Mouse (Mus musculus) intestine, postnatal 0 days (tissue): ENCODE measurements around the gene Pdpk1. TPM values are rescaled to one million over a fixed set of nuclear protein-coding genes. Genes with fewer than 3 reads are reported as not detected.
"Not testable (repeated sequence)": the region's sequence is repeated elsewhere in the genome, so short reads cannot be mapped to it uniquely, and the experiment has no call there.

Experiments
- ATAC-seq: fragments of 200-750 bp; cut with Nextera tagmentation; 2 replicates; pipeline ENCODE4 v1.8.0; 2017; ENCODE audit warnings: mild to moderate bottlenecking, moderate TSS enrichment, moderate library complexity
- H3K27ac ChIP-seq: fragments of 300-500 bp; sonication (generic); 2 replicates; pipeline ENCODE4 v1.5.1; 2014; ENCODE audit warnings: mild to moderate bottlenecking, low read depth, low read length, moderate library complexity
- H3K27me3 ChIP-seq: fragments of 300-500 bp; sonication (generic); replicated peaks from 2 replicates; pipeline ENCODE4 v1.6.1; 2014; ENCODE audit warnings: low read length, mixed read lengths; ENCODE audit not compliant: control insufficient read depth, insufficient read depth
- H3K36me3 ChIP-seq: fragments of 300-500 bp; sonication (generic); 2 replicates; pipeline ENCODE4 v1.6.1; 2014; ENCODE audit warnings: mild to moderate bottlenecking, moderate library complexity; ENCODE audit not compliant: control insufficient read depth, insufficient read depth
- H3K4me1 ChIP-seq: fragments of 300-500 bp; sonication (generic); replicated peaks from 2 replicates; pipeline ENCODE4 v1.6.1; 2014; ENCODE audit warnings: antibody characterized with exemption, low read length, mixed read lengths; ENCODE audit not compliant: control insufficient read depth, insufficient read depth
- H3K4me2 ChIP-seq: fragments of 300-500 bp; sonication (generic); replicated peaks from 2 replicates; pipeline ENCODE4 v1.6.1; 2014; ENCODE audit warnings: low read depth, mild to moderate bottlenecking, moderate library complexity
- H3K4me3 ChIP-seq: fragments of 300-500 bp; sonication (generic); 2 replicates; pipeline ENCODE4 v1.5.1; 2014; ENCODE audit warnings: low read depth, low read length
- H3K9ac ChIP-seq: fragments of 300-500 bp; sonication (generic); 2 replicates; pipeline ENCODE4 v1.6.1; 2014; ENCODE audit warnings: mild to moderate bottlenecking, low read depth, low read length
- H3K9me3 ChIP-seq: fragments of 300-500 bp; sonication (generic); 2 replicates; pipeline ENCODE4 v1.6.1; 2016; ENCODE audit warnings: mixed run types; ENCODE audit not compliant: control insufficient read depth
- CTCF ChIP-seq: sonication (generic); IDR thresholded peaks from 2 replicates; pipeline ENCODE4 v1.5.1; 2016; ENCODE audit warnings: low read depth, mild to moderate bottlenecking, control low read depth, antibody characterized with exemption, moderate library complexity
- WGBS: fragments of 180-500 bp; shearing (Covaris S2); extraction: QIAGEN DNeasy Blood & Tissue Kit; methylation state at CpG from one replicate; pipeline ENCODE4 v1.1.7; 2014; 5-methylcytosine and 5-hydroxymethylcytosine counted together
- polyA plus RNA-seq: library from polyadenylated mRNA; unstranded; fragments of >200 nt; fragmentation: Nextera tagmentation; extraction: Ambion mirVana; gene quantifications from 2 replicates; pipeline ENCODE4 v1.2.1, GENCODE M21; 2015

Pdpk1 gene
- polyA plus RNA-seq, 1 experiment from 2014 or later, result 24.7 TPM

- Histone ChIP-seq H3K9me3 (no peaks in the 10 kb centered on the region), H3K4me3 (no peak overlapping the region), H3K36me3 (no peaks in the 10 kb centered on the region), H3K4me2 (no peak overlapping the region), H3K9ac (no peak overlapping the region), H3K27ac (no peak overlapping the region), H3K4me1 (0 out of 2 replicates have a peak, but pooled peaks cover under 1% of the 10 kb centered on the region), H3K27me3 (no peaks in the 10 kb centered on the region)
- no peak for ATAC-seq
- no peak for TF ChIP-seq CTCF
Observed at GRCm38 (mm10) chr17:24134062-24134461, 16.7 kb downstream of the Pdpk1 start.

DNA sequence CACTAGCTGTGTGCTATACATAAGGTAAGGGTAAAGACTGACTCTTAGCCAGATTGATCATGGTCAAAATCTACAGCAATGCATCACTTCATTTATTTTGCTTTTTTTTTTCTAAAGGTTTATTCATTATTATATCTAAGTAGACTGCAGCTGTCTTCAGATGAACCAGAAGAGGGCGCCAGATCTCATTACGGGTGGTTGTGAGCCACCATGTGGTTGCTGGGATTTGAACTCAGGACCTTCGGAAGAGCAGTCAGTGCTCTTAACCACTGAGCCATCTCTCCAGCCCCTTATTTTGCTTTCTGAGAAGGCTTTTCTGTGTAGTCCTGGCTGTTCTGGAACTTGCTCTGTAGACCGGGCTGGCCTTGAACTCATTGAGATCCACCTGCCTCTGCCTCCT, 17.8 kb downstream of the Pdpk1 start:
- 86% methylated on average over 4 of the region's 4 CpGs for whole genome bisulfite sequencing
- not testable (repeated sequence) for H3K9me3 ChIP-seq, H3K27ac ChIP-seq, H3K27me3 ChIP-seq, ATAC-seq, H3K4me2 ChIP-seq, H3K4me3 ChIP-seq, H3K4me1 ChIP-seq, H3K36me3 ChIP-seq, H3K9ac ChIP-seq
- TF ChIP-seq CTCF, result peak; percentile 46

DNA sequence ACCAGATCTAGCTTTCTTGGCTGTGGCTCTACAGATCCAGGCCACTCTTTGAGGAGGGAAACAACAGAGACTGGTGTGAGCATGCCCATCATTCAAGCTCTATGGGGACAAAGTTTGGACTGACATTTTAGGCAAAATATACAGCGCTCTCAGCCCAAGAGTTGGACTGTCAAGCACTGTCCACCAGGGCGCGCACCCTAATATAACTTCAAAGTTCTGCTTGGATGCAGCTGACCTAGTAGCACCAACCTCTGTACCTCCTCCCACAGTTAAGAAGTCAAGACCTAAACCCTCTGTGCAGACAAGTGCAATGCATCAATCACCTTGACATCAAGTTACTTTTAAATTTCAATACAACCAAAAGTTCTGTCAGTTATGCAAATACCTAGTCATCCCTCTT, 19.2 kb downstream of the Pdpk1 start:
- Histone ChIP-seq H3K4me3 (no peak overlapping the region), H3K4me1 (0 out of 2 replicates have a peak, but pooled peaks cover 3% of the 10 kb centered on the region), H3K36me3 (no peaks in the 10 kb centered on the region), H3K27ac (no peak overlapping the region), H3K27me3 (no peaks in the 10 kb centered on the region), H3K9ac (no peak overlapping the region), H3K4me2 (no peak overlapping the region), H3K9me3 (no peaks in the 10 kb centered on the region)
- 91% methylated on average over 3 of the region's 3 CpGs for WGBS
- no peak for ATAC-seq
- peak; percentile 25 for TF ChIP-seq CTCF

- not testable (repeated sequence) for H3K27ac ChIP-seq, H3K9me3 ChIP-seq, H3K27me3 ChIP-seq, H3K4me1 ChIP-seq, H3K36me3 ChIP-seq, H3K9ac ChIP-seq, ATAC-seq, H3K4me2 ChIP-seq, H3K4me3 ChIP-seq
- WGBS, result 80% methylated on average over 4 of the region's 4 CpGs
Observed at GRCm38 (mm10) chr17:24129246-24129645, 21.5 kb downstream of the Pdpk1 start.

DNA sequence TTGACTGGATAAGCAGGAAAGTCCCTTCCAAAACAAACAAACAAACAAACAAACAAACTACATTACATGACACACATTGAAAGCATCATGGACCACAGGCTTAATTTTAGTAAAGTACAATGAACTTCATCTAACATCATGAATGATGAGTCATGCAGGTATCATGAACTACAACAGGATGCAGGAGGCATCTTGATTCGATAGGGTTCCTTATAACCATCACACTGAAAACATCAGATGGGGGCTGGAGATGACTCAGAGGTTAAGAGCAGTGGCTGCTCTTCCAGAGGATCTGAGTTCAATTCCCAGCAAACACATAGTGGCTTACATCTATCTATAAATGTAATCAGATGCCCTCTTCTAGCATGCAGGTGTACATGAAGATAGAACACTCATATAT, 23.1 kb downstream of the Pdpk1 start:
- no peaks in the 10 kb centered on the region for H3K9me3 ChIP-seq
- no peak for TF ChIP-seq CTCF
- H3K36me3 ChIP-seq, result no peaks in the 10 kb centered on the region
- H3K4me3 ChIP-seq, result no peak overlapping the region
- no peaks in the 10 kb centered on the region for H3K27me3 ChIP-seq
- 0 out of 2 replicates have a peak, but pooled peaks cover 3% of the 10 kb centered on the region for H3K4me1 ChIP-seq
- no peak overlapping the region for H3K4me2 ChIP-seq
- no peak overlapping the region for H3K9ac ChIP-seq
- WGBS, result 81% methylated on average over 1 of the region's 1 CpGs
- no peak overlapping the region for H3K27ac ChIP-seq
- no peak for ATAC-seq

DNA sequence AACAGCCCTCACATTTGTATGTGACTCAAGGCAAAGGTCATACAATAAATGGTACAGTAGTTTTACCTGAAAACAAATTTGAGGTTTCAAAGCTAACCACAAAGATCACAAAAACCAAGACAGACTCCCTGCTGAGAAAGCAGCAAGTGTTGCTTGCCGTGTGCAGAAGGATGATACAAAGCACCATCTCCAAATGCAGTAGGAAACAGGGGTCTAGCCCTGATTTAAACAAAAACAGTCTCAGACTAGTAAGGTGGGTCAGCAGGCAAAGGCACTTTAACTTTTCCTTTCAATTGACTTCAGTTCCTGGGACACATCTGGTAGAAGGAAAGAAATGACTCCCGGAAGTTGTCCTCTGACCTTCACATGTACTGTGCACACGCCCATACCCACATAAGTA, 23.9 kb downstream of the Pdpk1 start:
- WGBS, result 60% methylated on average over 3 of the region's 3 CpGs
- Histone ChIP-seq H3K9me3 (no peaks in the 10 kb centered on the region), H3K27ac (no peak overlapping the region; the same call in 1 of the 2 replicates), H3K9ac (no peak overlapping the region), H3K4me1 (0 out of 2 replicates have a peak, but pooled peaks cover 3% of the 10 kb centered on the region), H3K4me2 (no peak overlapping the region), H3K27me3 (no peaks in the 10 kb centered on the region), H3K36me3 (no peaks in the 10 kb centered on the region), H3K4me3 (no peak overlapping the region)
- ATAC-seq, result no peak
- no peak for TF ChIP-seq CTCF

DNA sequence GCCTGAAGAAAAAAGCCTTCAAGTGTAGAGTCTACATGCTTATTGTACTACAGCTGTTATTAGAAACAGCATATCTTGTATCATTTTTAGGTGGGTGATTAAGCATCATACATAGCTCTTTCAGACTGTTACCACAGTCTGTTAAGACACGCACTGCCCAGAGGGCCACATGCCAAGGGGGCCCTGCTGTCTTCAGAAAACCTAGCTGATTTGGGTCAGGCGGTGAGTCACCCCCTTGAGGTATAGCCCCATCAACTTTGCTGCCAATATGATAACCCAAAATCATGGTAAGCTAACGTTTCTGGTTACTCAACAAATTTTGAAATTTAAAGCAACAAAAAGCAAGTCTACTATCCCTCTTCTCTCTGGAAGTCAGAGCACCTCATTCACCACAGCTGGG, 31.3 kb downstream of the Pdpk1 start:
- no peak for TF ChIP-seq CTCF
- Histone ChIP-seq H3K36me3 (no peaks in the 10 kb centered on the region), H3K4me2 (no peak overlapping the region), H3K4me3 (no peak overlapping the region), H3K9ac (no peak overlapping the region), H3K27ac (no peak overlapping the region), H3K4me1 (0 out of 2 replicates have a peak, but pooled peaks cover 2% of the 10 kb centered on the region), H3K9me3 (no peaks in the 10 kb centered on the region), H3K27me3 (no peaks in the 10 kb centered on the region)
- ATAC-seq, result no peak
- WGBS, result 79% methylated on average over 3 of the region's 3 CpGs
